Mouse (Mus musculus) liver (tissue): ENCODE data around the gene Fyn.
A peak's percentile ranks its signal among the peaks of the same experiment; 100 is the strongest.

Source experiments
- DNase-seq: peaks from one replicate; pipeline ENCODE4 v3.0.0-alpha.2; 2020; ENCODE audit warnings: mixed read lengths

Fyn gene

GRCm38 (mm10) chr10:39542535-39543257 is 174.0 kb downstream of the Fyn start:
- DNase-seq = no peak

DNA sequence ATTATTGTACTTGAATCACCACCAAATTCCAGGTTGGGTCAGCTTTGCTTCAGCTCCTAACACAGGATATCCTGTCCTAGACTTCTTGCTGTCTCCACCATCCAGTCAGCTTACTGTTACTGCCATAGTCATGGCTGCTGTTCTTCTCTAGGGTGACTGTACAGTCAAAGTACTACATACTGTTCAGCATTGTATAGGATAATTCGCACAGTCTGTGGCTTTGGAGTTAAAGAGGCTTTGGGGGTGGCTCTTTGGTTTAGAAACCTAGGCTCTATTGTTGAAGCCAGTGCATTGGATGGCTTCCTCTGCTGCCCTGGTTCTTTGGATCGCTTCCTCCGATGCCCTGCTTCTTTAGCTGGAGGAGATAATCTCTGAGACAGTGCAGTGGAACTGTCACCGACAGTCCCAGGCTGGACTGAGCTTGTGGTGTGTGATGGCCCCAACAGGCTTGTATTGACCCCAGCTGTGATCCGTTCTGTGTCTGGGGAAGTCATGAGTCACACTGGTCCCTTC is 174.7 kb downstream of the Fyn start:
- DNase-seq = no peak

DNA sequence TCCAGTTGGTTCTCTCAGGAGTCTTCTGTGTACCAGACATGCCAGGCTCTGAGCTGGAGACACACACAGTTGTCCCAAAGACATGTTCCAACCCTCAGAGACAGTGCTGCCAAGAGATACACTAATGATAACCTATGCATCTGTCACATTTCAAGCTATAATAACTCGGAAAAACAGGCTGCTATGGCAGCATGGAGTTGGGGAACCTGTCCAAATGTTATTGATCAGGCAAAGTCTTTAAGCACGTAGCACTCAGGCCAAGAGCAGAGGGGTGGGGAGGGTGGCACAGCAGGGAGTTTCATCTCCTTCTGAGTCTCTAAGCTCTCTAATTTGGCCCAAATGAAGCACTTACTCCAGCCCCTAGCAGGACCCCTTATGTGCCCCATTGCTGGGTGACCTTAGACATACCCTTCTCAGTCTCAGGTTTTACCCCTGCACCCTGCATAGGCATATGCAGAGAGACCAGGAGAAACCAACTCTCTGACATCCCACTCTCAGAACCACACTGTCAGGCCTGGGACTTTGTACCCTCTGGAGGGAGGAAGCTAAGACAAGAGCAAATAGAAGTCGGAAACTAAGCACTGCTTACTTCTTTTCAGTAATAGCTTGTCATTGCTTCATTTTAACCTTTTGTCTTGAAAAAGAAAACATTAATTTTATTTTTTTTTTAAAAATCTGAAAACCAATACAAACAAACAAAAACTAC is 178.9 kb downstream of the Fyn start:
- DNase-seq = no peak

- no peak for DNase-seq
These were observed 182.1 kb downstream of the Fyn start for GRCm38 (mm10) chr10:39550791-39551190.

DNA sequence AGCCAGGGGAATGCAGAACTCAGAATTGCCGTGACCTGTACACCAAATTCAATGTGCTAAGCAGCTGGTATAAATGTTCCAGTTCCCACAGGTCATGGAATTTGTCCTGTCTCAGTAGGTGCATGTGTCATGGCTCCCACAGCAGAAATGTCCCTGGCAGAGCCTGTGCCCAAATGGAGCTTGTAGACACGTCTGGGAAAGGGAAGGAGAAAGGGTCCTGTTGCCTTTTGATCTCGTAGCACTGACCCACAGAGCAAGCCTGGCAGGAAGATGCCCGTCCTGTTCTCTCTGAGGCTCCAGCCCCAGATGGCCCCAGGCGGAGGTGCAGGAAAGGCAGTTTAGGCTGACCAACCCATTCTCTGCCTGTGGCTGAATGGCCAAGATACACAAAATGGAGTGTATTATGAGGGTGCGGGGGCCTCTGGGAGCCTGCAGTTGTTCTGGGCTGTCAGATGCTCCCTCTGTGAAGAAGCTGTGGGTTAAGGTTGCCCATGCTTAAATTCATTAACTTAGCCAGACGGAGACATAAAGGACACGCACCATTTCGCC is 183.1 kb downstream of the Fyn start:
- DNase-seq = no peak

- no peak for DNase-seq
These were observed 183.7 kb downstream of the Fyn start for GRCm38 (mm10) chr10:39552351-39552814.

- no peak for DNase-seq
These were observed 184.2 kb downstream of the Fyn start for GRCm38 (mm10) chr10:39552903-39553302.

DNA sequence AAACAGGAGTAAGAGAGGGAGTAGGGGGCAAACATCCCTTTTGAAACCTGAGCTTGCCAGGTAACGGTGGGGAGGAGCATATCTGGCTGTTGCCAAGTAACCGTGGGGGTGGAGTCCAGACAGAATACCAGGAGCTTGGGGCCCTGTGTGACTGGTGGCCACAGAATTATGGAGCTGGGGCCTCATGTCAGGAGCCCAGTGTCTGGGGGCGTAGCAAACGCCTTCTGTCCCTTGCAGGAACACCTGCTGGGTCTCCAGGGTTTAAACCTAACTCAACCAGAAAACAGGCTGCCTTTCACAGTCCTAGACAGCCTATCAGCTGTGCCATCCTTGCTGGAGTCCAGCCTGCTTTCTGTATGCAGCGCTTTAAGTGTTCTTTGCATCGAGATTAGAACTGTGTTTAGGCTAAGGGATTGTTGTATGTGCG is 186.6 kb downstream of the Fyn start:
- DNase-seq = peak; percentile 35

- no peak for DNase-seq
These were observed 187.1 kb downstream of the Fyn start for GRCm38 (mm10) chr10:39555740-39556139.

GRCm38 (mm10) chr10:39557360-39557759 is 188.7 kb downstream of the Fyn start:
- DNase-seq = no peak

DNA sequence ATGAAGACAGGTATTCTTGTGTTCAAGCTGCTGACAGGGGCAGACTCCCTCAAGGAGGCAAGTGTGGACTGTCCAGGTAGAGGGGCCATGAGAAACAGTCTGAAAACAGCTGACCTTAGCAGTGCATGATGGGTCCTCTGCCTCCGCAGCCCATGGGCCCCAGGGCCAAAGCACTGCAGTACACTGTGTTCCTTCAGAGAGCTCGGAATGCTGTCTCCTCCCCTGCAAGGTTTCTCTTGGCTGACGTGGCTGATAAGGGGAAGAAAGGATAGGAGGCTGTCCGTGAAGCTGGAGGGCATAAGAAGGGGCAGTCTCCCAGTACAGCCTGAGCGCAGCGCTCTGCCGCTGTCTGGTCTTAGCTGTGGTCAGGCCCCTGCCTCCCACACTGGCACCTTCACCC is 189.2 kb downstream of the Fyn start:
- no peak for DNase-seq

DNA sequence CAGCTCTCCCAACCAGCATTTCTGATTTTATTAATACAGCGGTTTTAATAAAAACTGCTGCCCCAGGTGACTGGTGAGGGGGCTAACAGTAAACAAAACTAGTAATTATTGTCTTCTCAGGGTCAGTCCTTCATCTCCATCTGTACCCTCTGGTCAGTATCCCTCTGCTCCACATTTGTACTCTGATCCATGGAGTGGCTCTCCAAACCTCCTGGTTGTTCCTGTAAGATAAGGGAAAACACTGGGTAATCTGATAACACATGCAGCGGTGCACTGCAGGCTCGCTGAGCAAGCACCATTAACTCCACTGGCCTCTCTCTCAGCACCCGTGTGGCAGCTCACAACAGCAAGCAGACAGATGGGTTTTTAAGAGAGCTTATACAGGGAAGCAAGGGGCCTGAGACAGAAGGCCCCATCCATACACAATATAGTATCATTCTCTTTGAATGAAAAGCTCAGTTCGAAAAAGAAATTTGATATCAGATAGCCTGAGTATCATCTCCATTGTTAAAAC is 189.9 kb downstream of the Fyn start:
- DNase-seq = no peak

DNA sequence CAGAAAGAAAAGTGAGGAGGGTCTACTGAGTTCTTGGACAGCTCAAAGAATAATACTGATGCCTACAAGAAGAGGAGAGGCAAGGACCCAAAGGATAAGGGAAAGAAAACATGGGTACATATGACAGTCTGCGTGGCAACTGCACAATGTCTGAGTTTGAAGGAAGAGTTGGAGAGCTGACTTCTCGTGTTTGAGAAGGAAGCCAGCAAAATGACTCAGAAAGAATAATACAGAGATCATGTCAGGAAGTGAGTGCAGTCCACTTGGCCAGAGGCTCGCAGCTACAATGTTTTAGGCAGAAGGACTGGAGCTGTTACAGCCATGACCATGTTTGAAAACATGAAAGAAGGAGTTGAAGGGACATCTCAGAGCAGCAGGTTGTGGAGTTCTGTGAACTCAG is 190.7 kb downstream of the Fyn start:
- no peak for DNase-seq

- no peak for DNase-seq
These were observed 193.7 kb downstream of the Fyn start for GRCm38 (mm10) chr10:39562383-39562782.

DNA sequence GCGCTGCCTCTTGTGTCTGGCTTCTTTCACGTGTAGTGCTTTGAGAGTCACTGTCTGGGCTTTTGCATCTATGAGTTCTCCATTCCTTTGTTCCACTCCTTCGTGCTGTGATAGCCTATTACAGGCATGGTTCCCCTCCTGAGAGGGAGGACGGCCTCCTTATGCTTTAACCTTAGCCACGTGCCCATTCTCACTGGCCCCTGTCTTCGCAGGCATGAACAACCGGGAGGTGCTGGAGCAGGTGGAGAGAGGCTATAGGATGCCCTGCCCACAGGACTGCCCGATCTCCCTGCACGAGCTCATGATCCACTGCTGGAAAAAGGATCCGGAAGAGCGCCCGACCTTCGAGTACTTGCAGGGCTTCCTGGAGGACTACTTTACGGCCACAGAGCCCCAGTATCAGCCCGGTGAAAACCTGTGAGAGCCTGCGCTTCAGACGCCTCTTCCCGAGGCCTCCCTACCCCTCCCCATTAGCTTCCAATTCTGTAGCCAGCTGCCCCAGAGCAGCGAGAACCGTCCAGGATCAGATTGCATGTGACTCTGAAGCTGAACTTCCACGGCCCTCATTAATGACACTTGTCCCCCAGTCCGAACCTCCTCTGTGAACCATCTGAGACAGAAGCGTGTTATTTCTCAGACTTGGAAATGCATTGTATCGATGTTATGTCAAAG is 195.0 kb downstream of the Fyn start:
- DNase-seq = no peak

DNA sequence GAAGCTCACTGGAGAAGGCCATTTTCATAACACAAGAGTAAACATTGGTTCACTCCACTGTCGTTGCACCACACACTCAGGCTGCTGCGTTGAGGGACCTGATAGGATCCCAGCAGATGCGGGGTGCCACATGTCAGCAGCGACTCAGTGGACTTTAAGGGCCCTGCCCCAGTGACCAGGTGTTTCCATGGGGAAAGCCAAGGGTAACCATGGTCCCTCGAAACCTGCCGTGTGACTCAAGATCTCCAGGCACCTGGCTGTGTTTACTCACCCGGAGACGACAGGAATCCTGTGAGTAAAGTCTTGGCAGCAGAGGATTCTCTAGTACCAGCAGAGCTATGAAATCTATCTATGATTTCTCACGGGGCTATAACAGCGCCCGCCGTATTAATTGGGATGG is 198.2 kb downstream of the Fyn start:
- DNase-seq = no peak

GRCm38 (mm10) chr10:39568991-39569390 is 200.3 kb downstream of the Fyn start:
- DNase-seq = no peak

DNA sequence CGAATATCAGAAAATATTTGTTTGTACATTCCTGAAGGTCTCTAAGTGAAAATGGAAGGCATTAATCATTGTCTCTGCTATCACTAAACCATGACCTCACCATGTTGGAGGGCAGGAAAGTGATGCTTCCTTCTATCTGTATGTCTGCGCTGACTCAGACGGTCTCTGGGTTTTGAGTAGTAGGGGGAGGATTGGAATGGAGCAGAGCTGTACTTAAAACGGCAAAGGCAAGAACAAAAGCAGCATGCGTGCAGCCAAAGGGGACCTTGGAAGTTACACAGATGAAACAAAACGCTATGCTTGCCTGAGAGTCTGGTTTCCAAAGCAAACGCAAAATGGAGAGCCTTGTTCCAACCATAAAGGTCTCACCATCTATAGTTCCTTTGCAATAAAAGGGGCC is 202.4 kb downstream of the Fyn start:
- DNase-seq = no peak

DNA sequence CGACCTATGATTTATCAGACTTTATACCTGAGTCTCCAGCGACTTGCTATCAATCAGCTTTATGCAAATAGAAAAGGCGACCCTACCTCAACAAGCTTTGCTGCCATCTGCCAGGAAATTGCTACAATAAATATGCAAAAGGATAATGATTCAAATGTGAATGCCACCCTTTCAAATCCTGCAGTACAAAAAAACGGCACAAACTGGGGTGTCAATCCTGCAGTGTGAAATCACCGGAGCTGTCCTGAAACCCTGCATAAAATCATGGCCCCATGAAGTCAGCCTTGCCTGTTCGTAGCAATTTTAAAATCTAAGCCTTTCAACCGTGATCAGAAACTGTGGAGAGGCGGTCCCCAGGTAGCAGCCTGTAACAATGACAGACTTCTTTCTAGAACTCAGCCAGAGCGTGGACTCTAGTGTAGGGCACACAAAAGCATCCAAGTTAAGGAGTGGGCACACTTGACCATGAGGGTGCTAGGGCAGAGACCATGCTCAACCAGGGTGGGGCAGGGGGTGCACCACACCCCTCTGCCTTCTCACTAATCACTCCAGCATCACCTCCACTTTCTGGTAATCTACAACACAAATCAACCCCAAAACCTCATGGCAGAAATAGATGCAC is 203.5 kb downstream of the Fyn start:
- DNase-seq = no peak

GRCm38 (mm10) chr10:39572672-39573051 is 204.0 kb downstream of the Fyn start:
- DNase-seq = no peak

- DNase-seq = no peak
These were observed 207.8 kb downstream of the Fyn start for GRCm38 (mm10) chr10:39576466-39576865.

DNA sequence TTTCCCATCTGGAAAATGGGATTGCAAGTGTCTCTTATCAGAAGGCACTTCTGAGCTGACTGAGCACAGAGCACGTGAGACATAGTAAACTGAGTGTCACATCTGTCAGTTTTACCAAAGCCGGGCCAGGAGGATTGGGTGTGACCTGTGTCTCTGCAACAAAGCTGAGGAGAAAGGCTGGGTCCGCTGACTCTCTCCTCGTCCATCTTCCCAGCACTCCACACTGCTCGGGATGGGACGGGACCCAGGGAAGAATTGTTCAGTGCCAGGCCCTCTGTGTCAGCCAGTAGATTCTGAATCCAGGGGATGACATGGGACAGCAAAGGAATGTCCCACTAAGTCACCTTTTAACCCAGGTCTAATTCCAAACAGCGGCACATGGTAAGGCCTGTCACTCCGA is 211.8 kb downstream of the Fyn start:
- no peak for DNase-seq

DNA sequence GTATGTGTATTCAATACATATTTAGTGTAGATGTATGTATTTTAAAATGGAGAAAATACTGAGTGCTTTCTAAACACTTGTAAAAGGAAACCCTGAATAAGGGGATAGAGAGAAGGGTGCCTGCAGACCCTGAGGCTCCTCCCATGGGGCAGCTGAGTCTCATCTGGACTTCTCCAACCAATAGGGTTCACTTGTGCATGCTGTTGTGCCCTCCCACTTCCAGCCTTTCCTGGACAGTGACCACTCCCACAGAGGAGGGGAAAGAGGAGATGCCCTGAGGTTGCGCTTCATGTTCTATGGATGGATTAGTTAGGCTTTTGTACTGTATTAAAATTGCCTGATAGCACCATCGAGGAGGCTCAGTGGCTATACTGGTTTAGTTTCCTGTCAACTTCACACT is 213.7 kb downstream of the Fyn start:
- no peak for DNase-seq
